Mouse (Mus musculus) colon, adult 2 months (tissue): ENCODE measurements around the gene Il1a. TPM values are rescaled to one million over a fixed set of nuclear protein-coding genes. Genes with fewer than 3 reads are reported as not detected.

ENCODE experiments used
- polyA plus RNA-seq: library from polyadenylated mRNA; depleted of rRNA; stranded (reverse); fragments of >200 nt; gene quantifications from 2 replicates; pipeline ENCODE4 v1.2.3, GENCODE M21; 2012; rRNA removed

Gene Il1a
- polyA plus RNA-seq, result 0.05 TPM in 1 of 2 replicates, not detected in the other

DNA sequence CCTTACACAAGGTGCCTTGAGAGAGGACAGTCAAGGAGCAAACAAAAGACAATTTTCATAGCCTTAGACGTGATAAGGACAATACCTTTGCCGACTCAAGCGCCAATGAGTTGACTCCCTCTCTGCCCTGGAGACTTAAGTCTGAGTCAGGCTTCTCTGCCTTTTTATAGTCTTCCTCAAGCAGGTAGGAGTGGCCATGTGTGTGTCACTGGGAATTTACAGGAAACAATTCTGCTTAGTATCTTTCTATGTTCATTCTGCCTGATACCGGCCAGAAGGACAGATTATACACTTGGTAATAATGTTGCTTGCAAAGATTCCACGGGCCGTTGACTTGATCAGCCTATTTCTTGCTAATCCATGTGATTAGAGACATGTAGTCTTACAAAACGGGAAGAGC lies at the start of gene Il1a:
Gene Il1a, minus strand, starts transcription at position 137 of the 400 bp plus-strand sequence.

DNA sequence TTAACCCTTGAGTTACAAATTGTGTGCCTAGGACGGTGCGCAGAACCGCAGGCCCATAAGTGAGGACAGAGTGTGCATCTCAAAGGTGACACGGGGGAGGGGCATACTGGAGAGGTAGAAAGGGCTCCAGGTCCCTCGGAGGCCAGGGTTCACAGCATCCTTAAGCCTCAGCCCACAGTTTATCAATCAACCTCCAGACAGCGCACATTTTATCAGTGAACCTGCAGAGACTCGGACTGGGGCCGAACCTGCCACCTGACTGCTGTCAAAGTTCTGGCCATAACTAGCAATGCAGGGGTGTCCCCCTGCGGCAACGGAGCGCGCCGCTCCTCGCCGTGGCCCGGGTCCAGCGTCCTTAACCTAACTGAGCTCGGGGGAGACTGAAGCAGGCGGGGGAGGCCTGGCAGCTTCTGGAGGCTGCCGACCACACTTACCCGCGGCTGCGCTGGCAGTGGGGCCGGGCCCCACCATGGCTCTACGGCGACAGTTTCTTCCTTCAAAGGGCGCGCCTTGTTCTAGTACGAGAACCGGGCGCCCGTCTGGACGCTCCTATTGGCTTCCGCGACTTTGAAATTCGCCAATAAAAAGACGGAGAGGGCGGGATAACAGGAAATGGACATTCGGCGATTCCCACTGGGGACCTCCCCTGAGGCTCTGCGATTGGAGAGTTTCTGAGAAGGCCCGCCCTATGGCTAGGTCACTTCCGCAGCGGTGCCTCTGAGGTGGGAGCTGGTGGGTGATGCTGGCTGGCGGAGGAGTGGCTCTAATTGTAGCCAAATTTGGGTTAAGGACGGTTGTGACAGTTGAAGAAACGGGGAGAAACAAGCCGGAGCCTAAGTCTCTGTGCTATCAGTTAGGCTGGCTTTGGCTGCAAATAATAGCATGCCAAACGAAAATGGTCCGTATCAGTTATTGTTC lies 12.8 kb downstream of the Il1a start, which contains the start of gene Ckap2l:
Gene Ckap2l, minus strand, starts transcription at position 542 of the 918 bp plus-strand sequence.

Other genes starting within 250 kb of the Il1a start
- gene Ttl, start 244.0 kb downstream of the Il1a start, polyA plus RNA-seq, result 5.3 and 5.6 TPM in 2 replicates
- 14.0 and 16.2 TPM in 2 replicates for gene Polr1b, start 209.0 kb downstream of the Il1a start, polyA plus RNA-seq
- 27.0 and 49.6 TPM in 2 replicates for gene Chchd5, start 180.3 kb downstream of the Il1a start, polyA plus RNA-seq
- gene Slc20a1, start 111.2 kb downstream of the Il1a start, polyA plus RNA-seq, result 99.6 and 143 TPM in 2 replicates
- 0.65 and 0.96 TPM in 2 replicates for gene Ckap2l, start 12.8 kb downstream of the Il1a start, polyA plus RNA-seq
- 0.31 TPM in 2 replicates for gene Il1b, start 61.2 kb upstream of the Il1a start, polyA plus RNA-seq
- not detected in 2 replicates for gene F830045P16Rik, start 226.6 kb upstream of the Il1a start, polyA plus RNA-seq